Mouse (Mus musculus) left cerebral cortex, postnatal 4 days (tissue): ENCODE measurements around the gene Srsf6. TPM values are rescaled to one million over a fixed set of nuclear protein-coding genes. Genes with fewer than 3 reads are reported as not detected.
"Not testable (repeated sequence)": the region's sequence is repeated elsewhere in the genome, so short reads cannot be mapped to it uniquely, and the experiment has no call there.

Source experiments
- DNase-seq: peaks from one replicate; pipeline ENCODE4 v3.0.0-alpha.2; 2022
- intact Hi-C: fragments of 180-260 bp; cut with DNase I; formaldehyde crosslinking; loops from one replicate; pipeline ENCODE4 v1.15.1; 2025
- total RNA-seq, 2 experiments: library from RNA; stranded (reverse); gene quantifications; 2 replicates each; pipeline ENCODE4 v1.2.3; 2021

Srsf6 gene
- total RNA-seq = 100 to 1,000 TPM; 154 to 158 TPM

DNA sequence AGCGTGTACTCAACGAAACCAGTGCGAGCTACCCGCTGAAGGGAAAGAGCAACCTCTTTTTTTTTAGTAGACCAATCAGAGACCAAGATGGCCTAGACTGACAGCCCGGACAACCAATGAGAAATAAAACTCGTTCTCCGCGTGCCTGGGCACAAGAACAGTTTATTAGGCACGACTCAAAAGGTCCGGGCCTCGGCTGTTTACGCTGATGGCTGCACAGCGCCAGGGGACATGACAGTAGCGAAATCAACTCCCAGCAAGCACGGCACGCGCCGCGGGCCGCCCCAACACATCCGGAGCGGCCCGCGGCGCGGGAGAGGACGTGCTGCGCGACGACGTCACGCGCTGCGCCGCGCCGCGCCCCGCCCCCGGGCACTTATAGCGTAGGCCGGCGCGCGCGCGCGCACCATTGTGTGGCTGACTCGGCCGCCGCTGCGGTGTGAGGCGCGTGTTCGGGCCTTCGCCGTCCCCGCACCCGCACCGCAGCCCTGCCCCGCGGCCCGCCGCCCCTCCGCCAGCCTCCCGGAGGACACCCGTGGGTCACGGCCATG is at the start of gene Srsf6:
TSS of gene Srsf6 (plus strand) at position 406 of the 551 bp plus-strand sequence.
- DNase-seq = peak; percentile 94
- intact Hi-C loops = loop anchor here (10.0 kb wide), 1 partner anchor 474 kb away; no protein-coding TSS in a partner anchor

DNA sequence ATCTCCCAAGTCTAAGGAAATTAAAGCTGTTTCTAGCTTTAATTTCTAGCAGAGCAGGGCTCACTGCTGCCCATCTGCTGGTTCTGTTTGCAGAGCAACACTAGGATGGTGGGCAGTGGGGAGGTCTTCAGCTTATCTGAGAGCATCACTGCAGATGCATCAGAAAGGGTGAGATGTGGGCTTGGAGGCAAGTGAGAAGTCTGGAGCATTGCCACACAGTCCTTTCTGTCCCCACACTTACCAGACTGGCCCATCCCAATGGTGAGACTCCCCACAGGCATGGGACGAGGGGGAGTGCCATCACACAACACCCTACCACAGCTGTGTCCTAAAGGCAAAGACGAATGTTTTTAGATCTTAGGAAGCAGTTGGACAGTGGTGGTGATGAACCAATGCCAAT is 47.2 kb upstream of the Srsf6 start:
- intact Hi-C loops = no loop called here
- no peak for DNase-seq

DNA sequence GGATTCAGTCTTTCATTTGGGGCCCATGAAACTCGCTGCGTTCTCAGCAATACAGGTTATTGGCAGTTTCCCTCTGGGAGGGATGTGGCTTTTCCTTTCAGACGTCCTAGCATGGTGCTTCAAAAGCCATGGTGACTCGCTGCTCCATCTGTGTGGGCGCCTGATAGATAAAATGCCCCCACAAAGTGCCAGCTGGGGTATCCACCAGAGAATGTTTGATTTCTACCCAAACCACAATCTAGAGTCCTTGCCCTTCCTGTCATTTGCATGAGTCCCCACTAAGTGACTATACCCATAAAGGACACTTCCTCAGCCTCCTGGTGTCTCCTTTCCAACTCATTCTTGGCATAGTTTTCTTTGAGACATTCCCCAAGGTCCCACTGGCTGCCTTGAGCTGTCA is 44.2 kb upstream of the Srsf6 start:
- intact Hi-C loops = no loop called here
- DNase-seq = no peak

DNA sequence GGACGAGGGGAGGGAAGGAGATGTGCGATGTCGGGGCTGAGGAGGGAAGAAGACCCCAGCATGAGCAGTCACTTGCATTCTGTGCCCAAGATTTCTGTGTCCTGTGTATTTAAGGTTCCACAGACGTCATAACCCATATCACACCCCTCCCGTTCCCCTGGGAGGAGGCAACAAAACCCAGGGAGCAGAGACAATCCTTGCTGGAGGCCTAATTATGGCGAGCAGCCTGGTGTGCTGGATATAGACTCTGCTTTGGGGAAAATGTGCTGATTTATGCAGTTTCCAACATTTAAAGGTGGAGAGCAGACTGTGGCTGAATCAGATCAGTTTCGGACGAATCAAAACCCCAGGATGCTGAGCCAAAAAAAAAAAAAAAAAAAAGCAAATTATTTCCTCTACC is 42.7 kb upstream of the Srsf6 start:
- DNase-seq = no peak
- intact Hi-C loops = no loop called here

DNA sequence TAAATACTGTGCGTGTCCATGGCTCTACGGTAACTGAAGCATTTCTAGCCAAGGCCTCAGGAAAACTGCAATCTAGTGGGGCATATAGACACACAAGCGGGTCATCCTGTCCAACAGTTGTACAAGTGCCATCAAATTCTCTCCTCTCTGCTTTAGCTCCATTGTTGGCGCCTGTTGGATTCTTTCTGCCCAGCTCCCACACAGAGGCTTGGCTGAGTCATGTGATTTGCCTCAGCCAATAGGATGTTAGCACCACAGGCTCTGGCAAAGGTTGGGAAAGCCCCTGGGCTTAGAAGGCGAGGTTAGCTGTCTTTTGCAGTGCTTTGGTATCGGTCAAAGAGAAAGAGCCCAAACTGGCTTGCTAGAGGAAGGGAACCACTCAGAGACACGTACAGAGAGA is 42.1 kb upstream of the Srsf6 start:
- peak; percentile 24 for DNase-seq
- intact Hi-C loops = no loop called here

DNA sequence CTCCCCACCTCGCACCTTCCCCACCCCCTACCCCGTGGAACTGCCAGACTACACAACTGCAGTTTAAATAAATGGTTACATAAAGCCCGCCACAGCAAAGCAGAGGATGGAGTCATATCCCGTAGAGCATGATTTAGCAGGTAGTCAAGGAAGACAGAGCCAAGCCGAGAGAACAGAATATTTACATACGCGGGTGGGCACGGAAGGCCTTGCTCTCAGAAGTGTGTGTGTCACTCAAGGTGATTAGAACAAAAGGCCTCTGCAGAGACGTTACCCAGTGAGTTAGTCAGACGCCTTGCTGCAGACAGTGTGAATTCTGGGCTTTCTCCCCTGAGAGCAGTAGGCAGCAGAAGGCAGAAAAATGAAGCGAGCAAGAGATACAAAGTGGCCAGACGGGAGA is 41.6 kb upstream of the Srsf6 start:
- DNase-seq = no peak
- intact Hi-C loops = no loop called here

DNA sequence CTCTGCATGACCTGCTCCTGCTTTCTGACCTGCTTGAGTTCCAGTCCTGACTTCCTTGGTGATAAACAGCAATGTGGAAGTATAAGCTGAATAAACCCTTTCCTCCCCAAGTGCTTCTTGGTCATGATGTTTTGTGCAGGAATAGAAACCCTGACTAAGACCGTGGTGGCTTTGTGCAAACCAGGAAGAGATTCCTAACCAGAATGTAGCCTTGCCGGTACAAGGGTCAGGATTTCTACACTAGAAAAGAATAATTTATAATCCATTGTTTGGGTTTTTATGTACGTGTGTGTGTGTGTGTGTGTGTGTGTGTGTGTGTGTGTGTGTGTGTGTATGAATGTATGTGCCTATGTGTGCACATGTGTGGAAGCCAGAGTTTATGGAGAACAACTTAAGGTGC is 38.3 kb upstream of the Srsf6 start:
- DNase-seq, intact Hi-C loops: not testable (repeated sequence)

DNA sequence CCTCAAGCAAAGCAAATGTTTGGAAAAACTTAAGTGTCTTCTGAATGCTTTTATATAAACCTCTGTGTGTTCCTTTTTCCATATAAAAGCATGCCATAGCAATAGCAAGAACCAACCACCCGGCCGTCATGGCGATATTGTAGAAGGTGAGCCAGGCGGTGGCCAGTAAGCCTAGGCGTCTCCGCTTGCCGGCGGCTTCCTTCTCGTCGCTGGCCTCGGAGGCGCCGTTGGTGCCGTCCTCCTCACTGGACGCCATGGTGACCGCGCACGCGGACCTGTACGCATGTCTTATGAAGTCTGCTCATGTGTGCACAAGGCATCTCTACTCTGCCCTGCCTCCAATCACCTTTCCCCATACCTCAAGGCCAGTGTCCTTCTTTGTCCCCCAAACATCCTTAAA is 32.1 kb upstream of the Srsf6 start:
- DNase-seq, intact Hi-C loops: not testable (repeated sequence)

DNA sequence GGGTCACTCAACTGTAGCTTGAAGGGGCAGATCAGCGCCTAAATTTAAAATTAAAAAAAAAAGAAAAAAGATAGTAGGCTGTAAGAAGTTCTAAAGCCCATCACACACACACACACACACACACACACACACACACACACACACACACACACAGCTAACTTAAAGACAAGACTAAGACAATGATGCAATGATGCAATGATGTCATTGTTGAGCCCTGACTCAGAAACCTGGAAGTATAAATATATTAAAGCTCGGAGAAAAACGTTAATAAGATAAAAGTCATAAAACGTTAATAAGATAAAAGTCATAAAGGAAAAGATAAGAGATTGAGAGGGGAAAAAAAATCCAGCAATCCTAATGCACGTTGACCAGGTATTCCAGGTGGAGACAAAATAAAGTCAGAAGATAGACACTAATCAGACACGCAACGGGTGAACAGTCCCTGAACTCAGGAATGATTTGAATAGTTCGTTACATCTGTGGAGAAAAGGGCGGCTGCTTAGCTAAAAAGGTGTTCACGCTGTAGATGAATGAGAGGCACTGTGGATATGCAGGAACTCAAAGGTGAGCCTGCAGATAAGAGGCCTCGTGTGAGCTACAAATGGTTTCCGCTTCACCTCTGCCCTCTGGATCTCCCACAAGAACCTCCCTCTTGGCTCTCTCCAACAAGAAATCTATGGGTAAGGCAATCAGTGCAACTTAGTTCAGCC is 31.3 kb upstream of the Srsf6 start:
- intact Hi-C loops = no loop called here

DNA sequence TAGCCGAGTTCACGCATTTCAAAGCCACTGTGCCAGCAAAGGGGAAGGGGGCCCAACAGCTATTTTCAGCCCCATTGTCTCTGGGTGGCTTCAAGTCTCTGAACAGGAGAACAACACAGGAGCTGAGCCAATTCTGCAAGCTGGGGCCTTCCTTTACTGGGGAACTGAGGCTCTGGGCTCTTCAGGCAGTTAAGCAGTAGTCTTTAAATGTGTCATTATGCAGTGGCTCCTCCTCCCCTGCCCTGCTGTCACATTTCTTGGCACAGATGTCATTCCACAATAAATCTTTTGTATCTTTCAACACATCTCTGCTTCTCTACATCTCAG is 30.8 kb upstream of the Srsf6 start:
- DNase-seq = peak; percentile 14
- intact Hi-C loops = no loop called here

More for the DNA sequence above, 31.3 kb upstream of the Srsf6 start:
- no peak for DNase-seq

DNA sequence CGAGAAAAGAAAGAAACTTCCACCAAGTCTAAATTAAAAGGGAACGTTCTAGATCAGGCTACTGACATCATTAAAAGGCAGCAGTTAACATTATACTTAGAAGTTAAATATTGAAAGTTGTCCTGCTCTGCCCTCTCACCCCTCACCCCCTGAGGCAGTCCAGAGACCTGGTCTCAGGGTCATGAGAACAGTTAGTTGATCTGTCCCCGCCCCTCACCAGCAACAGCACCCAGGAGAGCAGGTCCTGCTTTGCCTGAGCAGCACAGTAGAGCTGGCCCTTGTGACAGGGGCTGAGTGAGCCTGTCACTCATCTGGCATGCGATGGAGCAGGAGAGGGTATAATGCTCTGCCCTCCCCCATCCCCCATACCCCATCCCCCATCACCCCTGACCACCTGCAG is 25.4 kb upstream of the Srsf6 start:
- DNase-seq = no peak

DNA sequence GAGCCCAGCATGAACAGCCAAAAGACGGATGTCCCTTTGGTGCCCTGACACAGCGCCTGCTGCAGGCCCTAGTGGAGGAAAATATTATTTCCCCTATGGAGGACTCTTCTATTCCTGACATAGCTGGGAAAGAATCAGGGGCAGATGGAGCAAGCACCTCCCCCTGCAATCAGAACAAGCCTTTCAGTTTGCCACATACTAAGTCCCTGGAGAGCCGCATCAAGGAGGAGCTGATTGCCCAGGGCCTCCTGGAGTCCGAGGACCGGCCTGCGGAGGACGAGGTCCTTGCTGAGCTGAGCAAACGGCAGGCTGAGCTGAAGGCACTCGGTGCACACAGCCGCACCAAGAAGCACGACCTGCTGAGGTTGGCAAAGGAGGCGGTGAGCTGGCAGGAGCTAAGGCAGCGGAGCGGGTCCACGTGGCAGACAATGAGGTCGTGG is 23.3 kb upstream of the Srsf6 start:
- intact Hi-C loops = no loop called here
- DNase-seq = peak; percentile 70

More for the DNA sequence above, 25.4 kb upstream of the Srsf6 start:
- intact Hi-C loops = no loop called here

DNA sequence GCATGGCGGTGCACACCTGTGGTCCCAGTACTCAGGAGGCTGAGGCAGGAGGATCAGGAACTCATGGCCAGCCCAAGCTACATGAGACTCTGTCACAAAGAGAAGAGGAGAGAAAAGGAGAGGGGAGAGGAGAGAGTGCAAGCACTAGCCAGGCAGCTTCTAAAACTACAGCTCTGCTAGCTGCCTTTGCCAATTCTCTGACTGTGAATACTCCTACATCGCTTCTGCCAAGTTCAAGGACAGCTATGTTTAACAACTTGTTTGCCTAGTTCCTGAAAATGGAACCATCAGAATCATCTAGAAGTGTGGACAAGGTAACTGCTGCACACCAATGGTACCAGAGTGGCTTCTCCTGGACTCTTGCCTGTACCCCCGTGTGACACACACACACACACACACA is 17.3 kb upstream of the Srsf6 start:
- intact Hi-C loops = loop anchor here (10.0 kb wide), 1 partner anchor 1709 kb away; no protein-coding TSS in a partner anchor
- no peak for DNase-seq

DNA sequence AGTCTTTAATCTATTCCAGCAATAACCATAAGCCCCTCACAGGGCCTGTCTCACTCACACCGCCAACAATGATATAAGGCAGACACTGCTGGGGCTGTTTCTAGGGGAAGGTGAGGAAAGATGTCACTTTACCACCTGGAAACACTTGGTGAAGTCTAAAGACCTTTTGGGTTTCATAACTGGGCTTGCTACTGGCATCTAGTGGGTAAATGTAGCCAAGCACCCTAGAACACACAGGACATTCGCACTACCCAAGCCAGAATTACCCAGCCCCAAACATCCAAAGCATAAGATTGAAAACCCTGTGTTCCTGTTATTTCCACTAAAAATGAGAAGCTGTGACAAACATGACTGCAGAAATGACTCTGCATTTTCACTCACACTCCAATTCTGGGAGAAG is 16.8 kb upstream of the Srsf6 start:
- peak; percentile 19 for DNase-seq
- intact Hi-C loops = loop anchor here (10.0 kb wide), 1 partner anchor 1710 kb away; no protein-coding TSS in a partner anchor

DNA sequence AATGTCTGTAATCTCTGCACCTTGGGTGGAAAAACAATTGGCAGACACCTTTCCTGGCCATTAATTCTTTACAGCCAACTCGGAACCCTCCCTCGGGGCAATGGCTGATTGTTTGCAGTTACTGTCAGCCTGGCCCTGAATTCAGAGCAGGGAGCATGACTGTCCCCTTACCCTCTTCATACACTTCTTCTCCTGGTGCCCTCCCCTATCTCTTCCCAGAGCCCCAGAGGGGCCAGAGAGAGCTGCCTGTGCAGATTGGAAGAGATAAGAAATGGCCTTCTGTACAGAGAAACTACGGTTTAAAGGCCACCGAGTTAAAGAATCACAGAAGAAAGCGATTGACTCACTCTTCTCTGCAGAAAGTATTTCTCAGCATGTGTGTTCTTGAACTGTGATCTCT is 11.4 kb upstream of the Srsf6 start:
- intact Hi-C loops = loop anchor here (10.0 kb wide), 2 partner anchors 415 to 1715 kb away; no protein-coding TSS in a partner anchor
- DNase-seq = no peak

DNA sequence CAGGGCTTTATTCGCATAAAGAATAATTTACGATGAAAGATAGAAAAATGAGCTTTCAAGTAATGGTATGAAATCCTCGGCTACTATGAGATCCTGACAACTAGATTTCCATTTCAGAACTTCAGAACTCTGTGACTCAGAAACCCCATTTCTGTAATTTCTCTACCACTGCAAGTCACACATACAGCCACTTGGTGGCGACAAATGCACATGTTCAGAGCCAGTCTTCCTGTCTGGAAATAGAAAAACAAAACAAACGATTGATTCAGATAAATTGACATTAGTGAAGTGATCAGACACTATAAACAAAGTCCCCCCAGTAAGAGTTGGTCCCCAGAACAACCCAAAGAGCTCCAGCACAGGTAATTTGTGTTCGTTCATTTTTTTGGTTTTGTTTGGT is 9.1 kb upstream of the Srsf6 start:
- intact Hi-C loops = loop anchor here (10.0 kb wide), 1 partner anchor 413 kb away; no protein-coding TSS in a partner anchor
- peak; percentile 47 for DNase-seq

DNA sequence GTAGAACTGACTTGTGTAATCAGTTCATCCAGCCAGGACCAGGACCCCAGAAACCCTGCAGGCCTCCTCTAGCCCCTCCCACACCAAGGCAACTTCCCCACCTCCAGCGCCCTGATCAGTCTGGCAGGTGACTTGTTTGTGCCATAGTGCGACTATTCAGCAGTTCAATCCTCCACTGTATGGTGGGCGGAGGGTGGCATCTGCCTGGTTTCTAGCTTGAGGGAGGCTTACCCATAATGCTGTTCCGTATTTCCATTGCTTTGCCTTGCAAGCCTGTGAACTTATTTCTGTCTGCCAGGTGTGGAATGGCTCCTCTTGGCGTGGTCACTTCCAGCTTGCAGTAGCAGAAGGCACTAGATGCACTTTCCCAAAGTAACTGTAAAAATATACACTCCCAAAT is 8.5 kb upstream of the Srsf6 start:
- intact Hi-C loops = loop anchor here (10.0 kb wide), 1 partner anchor 412 kb away; no protein-coding TSS in a partner anchor
- DNase-seq = no peak

DNA sequence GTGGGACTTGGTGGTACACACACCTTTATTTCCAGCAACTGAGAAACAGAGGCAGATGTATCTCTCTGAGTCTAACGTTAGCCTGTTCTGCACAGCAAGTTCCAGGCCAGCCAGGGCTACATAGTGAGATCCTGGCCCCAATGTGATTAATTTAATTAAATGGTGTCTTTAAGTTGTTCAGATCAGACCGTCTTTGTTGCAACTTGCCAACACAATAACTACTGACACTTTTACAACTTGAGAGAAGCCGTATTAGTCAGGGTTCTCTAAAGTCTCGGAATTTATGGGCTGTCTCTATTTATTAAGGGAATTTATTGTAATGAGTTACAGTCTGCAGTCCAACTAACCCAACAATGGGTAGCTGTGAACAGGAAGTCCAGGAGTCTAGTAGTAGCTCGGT is 7.2 kb upstream of the Srsf6 start:
- no peak for DNase-seq

DNA sequence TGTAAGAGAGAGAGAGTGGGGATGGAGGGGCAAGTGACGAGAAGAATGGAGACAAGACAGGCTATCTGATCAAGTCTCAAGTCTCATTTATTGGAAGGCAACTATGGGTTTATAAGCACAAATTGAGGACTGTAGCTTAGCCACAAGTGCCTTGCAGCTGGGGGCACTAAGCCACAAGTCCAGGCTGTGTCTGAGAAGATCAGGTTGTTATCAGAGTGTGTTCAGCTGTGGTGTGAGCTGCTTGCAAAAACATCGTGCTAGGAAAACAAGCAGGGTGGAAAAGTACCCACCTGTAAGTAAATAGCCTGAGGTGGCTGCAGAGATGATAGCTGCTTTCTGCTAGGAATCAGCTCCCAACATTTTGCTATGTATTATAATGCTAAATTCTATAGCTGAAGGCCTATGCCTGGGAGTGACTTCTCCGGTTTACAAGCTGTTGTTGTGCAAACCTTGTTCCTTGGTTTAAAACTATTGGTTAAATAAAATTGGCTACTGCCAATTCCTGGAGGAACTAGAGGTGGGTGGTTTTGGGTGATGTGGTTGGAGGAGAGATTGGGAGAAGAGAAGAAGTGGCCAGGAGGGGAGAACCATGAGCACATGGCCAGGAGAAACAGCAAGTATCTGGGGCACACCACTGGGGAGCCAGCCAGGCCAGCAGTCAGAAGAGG is 3.3 kb upstream of the Srsf6 start:
- no peak for DNase-seq
- intact Hi-C loops = loop anchor here (10.0 kb wide), 1 partner anchor 407 kb away; no protein-coding TSS in a partner anchor

More for the DNA sequence above, 7.2 kb upstream of the Srsf6 start:
- intact Hi-C loops = loop anchor here (10.0 kb wide), 1 partner anchor 411 kb away; no protein-coding TSS in a partner anchor

DNA sequence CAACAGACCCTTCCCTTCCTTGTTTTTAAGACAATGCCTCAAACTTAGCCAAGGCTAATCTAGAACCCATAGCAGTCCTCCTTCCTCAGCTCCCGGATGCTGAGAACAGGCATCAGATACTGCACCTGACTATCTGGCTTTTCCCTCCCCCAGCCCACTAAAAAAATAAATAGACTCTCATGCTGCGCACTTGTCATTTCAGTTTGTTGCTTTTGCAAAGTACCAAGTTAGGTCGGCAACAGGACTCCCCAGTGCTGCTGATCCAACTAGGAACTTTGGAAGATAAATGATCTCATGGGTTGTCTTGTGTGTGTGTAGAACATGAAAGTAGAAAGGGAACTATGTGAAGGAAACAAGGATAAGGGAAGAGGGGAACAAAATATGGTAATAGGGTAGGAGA is 1.6 kb upstream of the Srsf6 start:
- DNase-seq = no peak
- intact Hi-C loops = loop anchor here (10.0 kb wide), 2 partner anchors 405 to 475 kb away; no protein-coding TSS in a partner anchor

DNA sequence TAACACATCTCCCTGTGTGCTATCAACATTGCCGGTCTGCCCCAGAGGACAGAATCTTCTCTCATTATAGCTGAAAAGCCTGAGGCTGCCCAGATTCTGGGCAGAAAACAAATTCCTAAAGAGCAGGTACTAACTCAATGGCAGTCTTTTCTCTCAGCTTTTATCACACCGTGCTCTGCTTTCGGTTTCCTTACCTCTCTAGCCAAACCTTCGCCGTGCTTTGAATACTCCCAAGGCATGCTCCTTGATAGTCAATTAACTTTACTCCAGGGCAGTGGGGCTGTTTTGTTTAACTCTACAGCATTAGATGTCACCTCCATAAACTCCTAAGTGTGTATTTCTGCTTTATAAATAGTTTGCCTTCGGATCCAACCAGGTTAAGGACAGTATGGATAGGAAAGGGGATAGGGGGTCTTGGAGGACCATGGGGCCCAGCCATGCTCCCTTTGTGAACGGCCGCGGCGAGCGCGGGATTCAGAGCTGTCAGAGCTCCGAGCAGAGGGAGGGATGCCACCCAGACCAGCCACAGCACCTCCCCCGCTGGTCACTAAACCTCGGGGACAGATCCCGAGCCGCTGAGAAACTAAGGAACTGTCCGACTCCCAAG is 709 bp upstream of the Srsf6 start:
- no peak for DNase-seq
- intact Hi-C loops = loop anchor here (10.0 kb wide), 1 partner anchor 474 kb away; no protein-coding TSS in a partner anchor
